Mouse (Mus musculus) gastrocnemius, postnatal 14 days (tissue): Measurements from ENCODE around the gene Spdye4a. TPM values are rescaled to one million over a fixed set of nuclear protein-coding genes. Genes with fewer than 3 reads are reported as not detected.

Experiments
- total RNA-seq, 2 experiments: library from RNA; stranded (reverse); gene quantifications; 2 replicates each; pipeline ENCODE4 v1.2.3; 2021

Spdye4a gene
- total RNA-seq, 2 experiments from 2014 or later, result not detected

Other genes starting within 250 kb of the Spdye4a start
- 10 to 100 TPM; 16.6 to 19.0 TPM for gene Rnf216, start 113.9 kb downstream of the Spdye4a start, total RNA-seq
- not detected for gene Olfr718-ps1, start 79.3 kb downstream of the Spdye4a start, total RNA-seq
- gene Rbak, start 46.1 kb downstream of the Spdye4a start, total RNA-seq, result 1 to 10 TPM; 4.3 to 4.5 TPM
- gene Spdye4b, start 45.9 kb downstream of the Spdye4a start, total RNA-seq, result not detected
- gene Zfp12, start 8.3 kb upstream of the Spdye4a start, total RNA-seq, result 1 to 10 TPM; 7.0 to 8.6 TPM
- 1 to 10 TPM; 2.8 to 3.5 TPM for gene Zfp316, start 43.1 kb upstream of the Spdye4a start, total RNA-seq
- under 1 TPM; 0.33 to 0.44 TPM for gene Zfp853, start 66.7 kb upstream of the Spdye4a start, total RNA-seq
- 1 to 10 TPM; 8.3 to 9.4 TPM for gene E130309D02Rik, start 88.5 kb upstream of the Spdye4a start, total RNA-seq
- gene Zdhhc4, start 102.4 kb upstream of the Spdye4a start, total RNA-seq, result 10 to 100 TPM; 31.6 to 33.8 TPM
- not detected for gene Grid2ip, start 130.4 kb upstream of the Spdye4a start, total RNA-seq
- 10 to 100 TPM; 51.1 to 70.2 TPM for gene Kdelr2, start 176.9 kb upstream of the Spdye4a start, total RNA-seq
- 1 to 10 TPM; 3.7 to 5.3 TPM for gene Daglb, start 237.7 kb upstream of the Spdye4a start, total RNA-seq